Mouse (Mus musculus): ENCODE results near the gene Scfd2.

Scfd2 gene

GRCm38 (mm10) chr5:74311865-74312264 lies 219.7 kb downstream of the Scfd2 start:
- no peak for DNase-seq (ENCODE audit: low spot score in 2 of 2)

- peak in 1 of 2 experiments; percentile 51 for DNase-seq (ENCODE audit: low spot score in 2 of 2)
Measured at GRCm38 (mm10) chr5:74311200-74311825, 220.2 kb downstream of the Scfd2 start.

- DNase-seq (ENCODE audit: low spot score in 2 of 2), result no peak
Measured at GRCm38 (mm10) chr5:74310101-74310500, 221.5 kb downstream of the Scfd2 start.

- DNase-seq (ENCODE audit: low spot score in 2 of 2), result no peak
Measured at GRCm38 (mm10) chr5:74307242-74307641, 224.3 kb downstream of the Scfd2 start.

- no peak for DNase-seq (ENCODE audit: low spot score in 2 of 2)
Measured at GRCm38 (mm10) chr5:74305533-74306189, 225.9 kb downstream of the Scfd2 start.

GRCm38 (mm10) chr5:74304767-74305166 lies 226.8 kb downstream of the Scfd2 start:
- peak in 1 of 2 experiments; percentile 80 for DNase-seq (ENCODE audit: low spot score in 2 of 2)

GRCm38 (mm10) chr5:74302331-74302730 lies 229.2 kb downstream of the Scfd2 start:
- DNase-seq (ENCODE audit: low spot score in 2 of 2), result no peak

GRCm38 (mm10) chr5:74301443-74301842 lies 230.1 kb downstream of the Scfd2 start:
- DNase-seq (ENCODE audit: low spot score in 2 of 2), result no peak

- no peak for DNase-seq (ENCODE audit: low spot score in 2 of 2)
Measured at GRCm38 (mm10) chr5:74300931-74301330, 230.6 kb downstream of the Scfd2 start.

- DNase-seq (ENCODE audit: low spot score in 2 of 2), result no peak
Measured at GRCm38 (mm10) chr5:74300140-74300539, 231.4 kb downstream of the Scfd2 start.

GRCm38 (mm10) chr5:74297113-74297512 lies 234.4 kb downstream of the Scfd2 start:
- no peak for DNase-seq (ENCODE audit: low spot score in 2 of 2)

- DNase-seq (ENCODE audit: low spot score in 2 of 2), result peak in 1 of 2 experiments; percentile 53
Measured at GRCm38 (mm10) chr5:74296096-74296495, 235.5 kb downstream of the Scfd2 start.

- DNase-seq (ENCODE audit: low spot score in 2 of 2), result no peak
Measured at GRCm38 (mm10) chr5:74293513-74293912, 238.0 kb downstream of the Scfd2 start.

GRCm38 (mm10) chr5:74292050-74292449 lies 239.5 kb downstream of the Scfd2 start:
- DNase-seq (ENCODE audit: low spot score in 2 of 2), result peak in 1 of 2 experiments; percentile 29

GRCm38 (mm10) chr5:74291575-74291974 lies 240.0 kb downstream of the Scfd2 start:
- no peak for DNase-seq (ENCODE audit: low spot score in 2 of 2)

GRCm38 (mm10) chr5:74289957-74290356 lies 241.6 kb downstream of the Scfd2 start:
- DNase-seq (ENCODE audit: low spot score in 2 of 2), result no peak

GRCm38 (mm10) chr5:74288206-74288605 lies 243.4 kb downstream of the Scfd2 start:
- no peak for DNase-seq (ENCODE audit: low spot score in 2 of 2)

GRCm38 (mm10) chr5:74286301-74286700 lies 245.3 kb downstream of the Scfd2 start:
- DNase-seq (ENCODE audit: low spot score in 2 of 2), result no peak

GRCm38 (mm10) chr5:74285764-74286163 lies 245.8 kb downstream of the Scfd2 start:
- no peak for DNase-seq (ENCODE audit: low spot score in 2 of 2)

GRCm38 (mm10) chr5:74285289-74285688 lies 246.3 kb downstream of the Scfd2 start:
- no peak for DNase-seq (ENCODE audit: low spot score in 2 of 2)

- no peak for DNase-seq (ENCODE audit: low spot score in 2 of 2)
Measured at GRCm38 (mm10) chr5:74283545-74283944, 248.0 kb downstream of the Scfd2 start.

- DNase-seq (ENCODE audit: low spot score in 2 of 2), result no peak
Measured at GRCm38 (mm10) chr5:74281480-74281879, 250.1 kb downstream of the Scfd2 start.

GRCm38 (mm10) chr5:74279673-74280072 lies 251.9 kb downstream of the Scfd2 start:
- no peak for DNase-seq (ENCODE audit: low spot score in 2 of 2)
